Mouse (Mus musculus) stomach, postnatal 0 days (tissue): ENCODE data around the gene Tctex1d1.

Experiments used
- CTCF ChIP-seq: IDR thresholded peaks from 2 replicates; pipeline ENCODE4 v1.5.1; 2016; ENCODE audit warnings: antibody characterized with exemption, low read depth, mild to moderate bottlenecking, moderate library complexity
- EP300 ChIP-seq: optimal IDR thresholded peaks from 2 replicates; pipeline ENCODE3; 2016; ENCODE audit warnings: antibody characterized with exemption

GRCm38 (mm10) chr4:103039838-103040191 is 61.4 kb downstream of the Tctex1d1 start:
- TF ChIP-seq EP300 (no peak), CTCF (no peak)
